Mouse (Mus musculus): ENCODE data around the gene Fbxl13. TPM values are rescaled to one million over a fixed set of nuclear protein-coding genes. Genes with fewer than 3 reads are reported as not detected.

Fbxl13 gene
- 0.34 TPM for polyA plus RNA-seq (2015; fragmentation: Illumina TruSeq; extraction: RNeasy Lipid Tissue Mini Kit (QIAGEN cat#74804); ENCODE audit: low read depth, low replicate concordance)

DNA sequence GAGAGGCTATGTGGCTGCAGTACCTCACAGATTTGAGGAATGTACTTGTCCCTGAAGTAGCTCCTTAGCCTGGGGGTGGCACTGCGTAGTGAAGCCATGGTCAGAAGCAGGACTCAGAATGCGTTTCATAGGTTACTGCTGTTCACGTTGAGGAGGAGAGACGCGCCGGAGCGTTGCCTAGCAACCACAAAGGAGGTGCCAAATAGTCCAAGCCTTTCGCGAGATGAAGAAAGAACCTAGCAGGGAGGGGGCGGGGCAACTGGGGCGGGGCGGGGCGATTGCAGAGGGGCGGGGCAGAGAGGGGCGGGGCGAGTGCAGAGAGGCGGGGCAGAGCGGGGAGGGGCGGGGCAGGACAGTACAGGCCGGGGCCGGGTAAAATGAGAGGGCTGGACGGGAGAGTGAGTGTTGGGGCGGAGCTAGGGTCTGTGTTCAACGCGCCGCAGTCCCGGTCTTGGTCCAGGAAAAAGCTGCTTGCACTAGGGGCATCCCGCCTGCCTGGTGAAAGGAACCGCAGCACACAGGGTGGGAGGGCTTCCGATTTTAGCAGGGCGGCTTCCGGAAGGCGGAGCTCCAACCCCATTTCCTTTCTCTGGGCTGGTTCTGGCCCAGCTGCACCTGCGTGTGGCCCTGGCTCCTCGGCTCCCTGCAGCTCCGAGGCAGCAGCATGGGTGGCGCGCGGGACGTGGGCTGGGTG is at the start of gene Fbxl13, which contains the start of gene Armc10:
Fbxl13 (minus strand) TSS at position 196 of the 694 bp plus-strand sequence.
Armc10 (plus strand) TSS at position 375 of the 694 bp plus-strand sequence.

DNA sequence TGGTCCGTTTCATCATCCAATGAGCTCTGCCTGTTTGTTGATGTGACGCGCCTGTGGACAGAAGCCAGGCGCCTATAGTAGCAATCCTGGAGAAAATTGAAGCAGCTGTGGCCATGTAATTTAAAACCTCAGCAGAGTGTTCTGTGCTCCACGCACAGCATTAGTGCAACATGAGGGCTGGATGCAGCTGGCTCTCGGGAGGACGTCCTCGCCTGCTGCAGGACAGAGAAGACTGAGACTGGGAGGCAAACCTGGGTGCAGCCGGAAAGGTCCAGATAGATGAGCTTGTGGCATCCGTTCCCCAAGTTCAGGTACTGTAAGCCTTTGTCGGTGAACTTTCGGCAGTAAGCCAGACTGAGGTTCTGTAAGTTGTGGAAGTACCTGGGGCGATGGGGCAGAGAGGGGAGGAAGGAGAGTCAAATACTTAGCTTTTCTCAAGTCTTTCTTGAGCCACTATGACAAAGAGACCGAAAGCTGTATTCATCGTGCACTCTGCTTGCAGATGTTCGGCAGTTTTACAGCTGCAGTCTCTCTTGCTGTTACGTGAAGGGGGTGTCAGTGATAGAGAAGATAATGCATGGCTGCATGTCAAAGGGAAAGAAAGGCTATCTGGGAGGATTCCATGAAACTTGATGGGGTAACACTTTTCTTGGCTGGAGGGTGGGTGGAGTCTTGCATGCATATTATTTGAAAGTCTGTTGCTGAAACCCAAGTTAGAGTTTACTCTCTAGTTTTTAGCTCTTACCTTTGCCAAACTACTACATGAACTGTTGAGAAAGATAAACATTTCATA is 101.8 kb downstream of the Fbxl13 start, which contains the start of gene Lrrc17:
Lrrc17 (plus strand) TSS at position 151 of the 793 bp plus-strand sequence.

Other genes with a start within 250 kb of the Fbxl13 start
- gene Ccdc146, start 221.0 kb downstream of the Fbxl13 start, polyA plus RNA-seq (2015; fragmentation: Illumina TruSeq; extraction: RNeasy Lipid Tissue Mini Kit (QIAGEN cat#74804); ENCODE audit: low read depth, low replicate concordance): 1.8 TPM
- gene Fam185a, start 220.7 kb downstream of the Fbxl13 start, polyA plus RNA-seq (2015; fragmentation: Illumina TruSeq; extraction: RNeasy Lipid Tissue Mini Kit (QIAGEN cat#74804); ENCODE audit: low read depth, low replicate concordance): 14.1 TPM
- gene Lrrc17, start 102.1 kb downstream of the Fbxl13 start, polyA plus RNA-seq (2015; fragmentation: Illumina TruSeq; extraction: RNeasy Lipid Tissue Mini Kit (QIAGEN cat#74804); ENCODE audit: low read depth, low replicate concordance): not detected
- gene Armc10, start 179 bp upstream of the Fbxl13 start, polyA plus RNA-seq (2015; fragmentation: Illumina TruSeq; extraction: RNeasy Lipid Tissue Mini Kit (QIAGEN cat#74804); ENCODE audit: low read depth, low replicate concordance): 22.8 TPM
- gene Napepld, start 55.8 kb upstream of the Fbxl13 start, polyA plus RNA-seq (2015; fragmentation: Illumina TruSeq; extraction: RNeasy Lipid Tissue Mini Kit (QIAGEN cat#74804); ENCODE audit: low read depth, low replicate concordance): 15.3 TPM
- 78.1 TPM for gene Pmpcb, start 91.5 kb upstream of the Fbxl13 start, polyA plus RNA-seq (2015; fragmentation: Illumina TruSeq; extraction: RNeasy Lipid Tissue Mini Kit (QIAGEN cat#74804); ENCODE audit: low read depth, low replicate concordance)
- gene Dnajc2, start 139.6 kb upstream of the Fbxl13 start, polyA plus RNA-seq (2015; fragmentation: Illumina TruSeq; extraction: RNeasy Lipid Tissue Mini Kit (QIAGEN cat#74804); ENCODE audit: low read depth, low replicate concordance): 26.6 TPM
- 146 TPM for gene Psmc2, start 139.6 kb upstream of the Fbxl13 start, polyA plus RNA-seq (2015; fragmentation: Illumina TruSeq; extraction: RNeasy Lipid Tissue Mini Kit (QIAGEN cat#74804); ENCODE audit: low read depth, low replicate concordance)
- gene Slc26a5, start 220.0 kb upstream of the Fbxl13 start, polyA plus RNA-seq (2015; fragmentation: Illumina TruSeq; extraction: RNeasy Lipid Tissue Mini Kit (QIAGEN cat#74804); ENCODE audit: low read depth, low replicate concordance): 0.57 TPM